Mouse (Mus musculus) T-helper 1 cell (primary cell): ENCODE results near the gene Lyl1.

ENCODE experiments used
- in situ Hi-C: fragments of 300-600 bp; cut with MboI, MseI; formaldehyde crosslinking; loops from one replicate; pipeline ENCODE4 v1.15.1; 2025; ENCODE audit warnings: high pct_unique_total_duplicates

Lyl1 gene

DNA sequence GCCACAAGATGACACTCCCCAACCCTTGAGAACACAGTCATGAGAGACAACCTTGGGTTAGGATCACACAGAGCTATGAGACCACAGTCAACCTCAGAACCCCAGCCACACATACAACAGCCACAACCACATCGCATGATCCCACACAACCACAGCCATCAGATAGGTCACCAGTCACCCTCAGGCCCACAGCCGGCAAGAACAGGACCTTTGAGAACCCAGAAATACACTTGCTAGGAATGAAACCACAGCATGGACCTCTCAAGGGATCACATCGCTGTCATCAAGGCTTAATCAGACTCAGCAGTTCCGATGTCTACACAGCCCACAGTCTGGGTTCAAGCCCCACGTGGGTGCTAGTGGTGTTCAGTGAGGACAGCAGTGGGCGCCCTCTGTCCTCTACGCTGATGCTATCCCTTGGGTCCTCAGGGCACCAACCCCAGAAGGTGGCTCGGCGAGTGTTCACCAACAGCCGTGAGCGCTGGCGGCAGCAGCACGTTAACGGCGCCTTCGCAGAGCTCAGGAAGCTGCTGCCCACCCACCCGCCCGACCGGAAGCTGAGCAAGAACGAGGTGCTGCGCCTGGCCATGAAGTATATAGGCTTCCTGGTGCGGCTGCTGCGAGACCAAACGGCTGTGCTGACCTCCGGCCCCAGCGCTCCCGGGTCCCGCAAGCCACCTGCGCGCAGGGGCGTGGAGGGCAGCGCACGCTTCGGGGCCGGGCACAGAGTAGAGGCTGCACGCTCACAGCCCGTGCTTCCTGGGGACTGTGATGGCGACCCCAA lies 2.4 kb downstream of the Lyl1 start:
- in situ Hi-C loops: no loop called here

DNA sequence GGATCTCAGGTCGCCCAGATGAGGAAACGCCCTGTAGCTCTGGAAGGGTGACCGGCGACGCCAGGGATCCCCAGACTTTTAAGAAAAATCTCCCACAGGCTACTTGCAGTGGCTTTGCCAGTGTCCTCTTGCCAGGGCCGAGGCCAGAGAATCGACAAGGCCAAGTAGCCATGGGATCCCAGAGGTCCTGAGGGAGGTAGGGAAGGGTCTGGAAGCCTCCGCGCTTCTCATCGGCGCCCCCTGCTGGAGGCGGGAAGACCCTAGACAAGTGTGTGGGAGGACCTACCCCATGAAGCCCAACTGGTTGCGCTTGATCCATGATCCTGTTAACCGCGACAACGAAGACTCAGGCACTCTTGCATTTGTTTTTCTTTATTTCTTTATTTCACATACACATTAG lies 3.1 kb downstream of the Lyl1 start:
- in situ Hi-C loops: no loop called here

DNA sequence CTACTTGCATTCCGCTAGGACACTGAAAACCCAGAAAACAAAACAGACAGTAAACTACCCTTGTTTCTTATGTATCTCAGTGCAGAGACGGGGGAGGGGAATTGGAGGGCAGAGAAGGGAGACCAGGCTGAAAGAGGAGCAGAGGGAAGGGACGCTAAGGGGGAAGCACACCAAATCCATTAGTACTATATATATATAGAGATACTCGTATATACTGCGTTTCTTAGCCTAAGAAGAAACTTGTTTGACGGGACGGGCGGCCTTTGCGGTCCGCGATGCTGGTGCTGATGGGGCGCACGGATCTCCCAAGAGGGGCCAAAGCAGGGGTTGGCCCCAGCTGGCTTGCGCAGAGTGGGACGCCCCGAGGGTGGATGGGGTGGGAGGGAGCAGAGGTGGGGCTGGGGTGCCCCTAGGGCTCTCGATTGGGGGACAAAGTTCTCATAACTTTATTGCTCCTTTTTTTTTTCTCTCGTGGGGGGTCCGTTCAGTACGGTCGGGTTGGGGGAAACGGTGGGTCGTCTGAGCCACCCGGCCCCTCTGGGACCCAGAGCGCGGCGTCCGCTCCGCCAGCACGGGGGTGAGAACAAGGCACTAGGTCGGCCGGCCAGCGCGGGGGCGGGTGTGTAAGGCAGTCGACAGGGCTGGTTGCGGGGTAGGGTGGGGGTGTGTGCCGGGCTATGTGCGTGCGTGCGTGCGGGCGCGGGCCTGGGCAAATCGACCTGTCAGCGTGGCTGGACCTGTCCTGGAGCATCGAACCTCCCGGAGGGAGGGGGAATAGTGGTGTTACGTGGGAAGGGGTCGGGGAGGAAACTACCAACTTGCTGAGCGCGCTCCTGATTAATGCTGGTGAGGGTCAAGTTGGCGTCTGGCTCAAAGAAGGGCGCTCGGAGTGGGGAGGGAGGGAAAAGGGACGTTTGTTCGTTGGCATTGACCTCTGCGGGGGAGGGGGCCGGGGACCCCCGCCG lies 3.9 kb downstream of the Lyl1 start:
- in situ Hi-C loops: no loop called here

DNA sequence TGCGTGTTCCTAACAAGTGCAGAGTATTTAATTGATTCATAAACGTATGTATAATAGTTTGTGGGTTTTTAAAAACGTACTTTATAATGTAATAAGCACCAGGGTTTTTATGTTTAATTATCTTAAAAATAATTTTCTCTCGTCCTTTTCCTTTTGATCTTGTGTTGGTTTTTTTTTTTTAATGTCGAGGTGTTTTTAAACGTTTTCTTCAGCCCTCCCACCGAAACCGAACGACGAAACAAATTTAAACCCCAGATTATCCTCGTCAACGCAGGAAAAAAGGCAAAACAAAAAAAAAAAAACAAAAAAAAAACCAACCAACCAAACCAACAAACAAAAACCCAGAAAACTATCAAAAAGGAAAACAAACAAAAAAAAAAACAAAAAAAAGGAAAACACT lies 4.7 kb downstream of the Lyl1 start:
- in situ Hi-C loops: no loop called here

DNA sequence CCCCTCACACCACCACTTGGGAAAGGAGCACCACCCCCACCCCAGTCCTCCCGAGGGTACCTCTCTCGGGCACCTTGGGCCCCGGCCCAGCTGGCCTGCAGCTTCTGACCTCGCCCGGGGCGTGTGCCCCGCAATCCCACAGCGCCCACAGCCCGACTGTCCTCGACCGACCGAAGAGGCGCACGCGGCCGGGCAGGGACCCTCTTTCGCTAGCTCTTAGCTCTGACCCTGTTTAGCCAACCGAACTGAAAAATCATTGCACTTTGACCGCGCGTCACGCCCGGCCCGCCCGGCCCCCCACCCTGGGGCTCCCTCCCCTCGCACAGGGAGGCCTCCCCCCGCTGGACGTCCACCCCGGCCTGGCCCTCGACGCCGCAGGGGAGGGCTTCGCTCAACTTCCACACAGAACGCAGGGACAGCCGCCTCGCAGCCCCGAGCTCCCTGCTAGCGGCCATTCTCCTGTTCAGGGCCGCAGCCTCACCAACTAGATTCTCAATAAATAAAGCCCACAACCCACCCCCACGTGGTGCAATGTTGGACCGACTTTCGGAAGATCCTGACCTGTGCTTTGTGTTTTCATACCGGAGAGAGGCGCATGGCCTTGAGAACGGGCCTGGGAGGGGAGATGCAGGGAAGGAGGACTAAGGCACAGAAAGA lies 5.5 kb downstream of the Lyl1 start:
- in situ Hi-C loops: no loop called here

DNA sequence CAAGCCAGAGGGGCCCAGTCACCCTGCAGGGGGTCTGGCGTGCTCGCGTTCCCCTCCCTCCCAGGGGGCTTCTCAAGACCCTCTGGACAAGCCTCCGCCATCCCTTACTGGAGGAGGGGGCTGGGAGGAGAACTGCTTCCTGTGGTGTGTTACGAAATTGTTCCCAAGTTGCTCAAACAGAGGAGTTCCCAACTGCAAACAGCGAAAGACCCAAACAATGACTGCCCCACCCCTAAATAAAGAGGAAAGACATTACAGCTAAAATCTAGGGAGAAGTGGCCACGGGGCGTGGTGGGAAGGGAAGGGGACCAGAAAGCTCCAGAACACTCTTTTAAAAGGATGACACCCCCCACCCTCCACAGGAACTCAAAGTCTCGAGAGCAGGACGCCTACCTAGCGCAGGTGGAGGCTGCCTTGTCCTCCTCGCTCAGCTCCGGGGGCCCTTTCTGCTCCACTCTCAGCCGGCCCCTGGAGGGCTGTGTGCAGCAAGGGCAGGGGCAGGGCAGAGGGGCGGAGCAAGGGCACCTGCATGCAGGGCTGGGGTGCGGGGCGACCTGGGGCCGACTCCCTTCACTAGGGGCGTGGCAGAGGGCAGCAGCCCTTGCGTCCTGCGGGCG lies 6.1 kb downstream of the Lyl1 start:
- in situ Hi-C loops: no loop called here

DNA sequence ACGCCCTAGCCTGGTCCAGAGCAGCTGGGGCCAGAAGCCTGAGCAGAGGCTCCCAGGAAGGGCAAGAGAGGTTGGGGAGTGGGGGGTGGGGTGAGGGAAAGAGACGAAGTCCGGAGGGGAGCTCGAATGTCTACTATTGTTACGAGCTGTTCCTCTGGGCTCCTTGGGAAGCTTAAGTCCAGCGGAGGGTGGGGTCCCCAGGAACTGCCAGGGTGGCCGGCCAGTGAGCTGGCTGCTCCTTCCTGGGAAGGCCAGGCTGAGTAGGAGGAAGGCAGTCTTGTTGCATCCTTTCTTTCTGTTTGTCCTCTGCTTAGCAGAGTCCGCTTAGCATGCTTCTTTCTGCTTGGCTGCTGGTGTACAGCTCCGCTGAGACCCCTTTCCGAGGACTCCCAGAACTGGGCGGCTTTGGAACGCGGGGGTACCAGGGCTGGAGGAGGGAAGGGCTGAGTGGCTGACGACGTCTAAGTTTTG lies 6.8 kb downstream of the Lyl1 start:
- in situ Hi-C loops: no loop called here

DNA sequence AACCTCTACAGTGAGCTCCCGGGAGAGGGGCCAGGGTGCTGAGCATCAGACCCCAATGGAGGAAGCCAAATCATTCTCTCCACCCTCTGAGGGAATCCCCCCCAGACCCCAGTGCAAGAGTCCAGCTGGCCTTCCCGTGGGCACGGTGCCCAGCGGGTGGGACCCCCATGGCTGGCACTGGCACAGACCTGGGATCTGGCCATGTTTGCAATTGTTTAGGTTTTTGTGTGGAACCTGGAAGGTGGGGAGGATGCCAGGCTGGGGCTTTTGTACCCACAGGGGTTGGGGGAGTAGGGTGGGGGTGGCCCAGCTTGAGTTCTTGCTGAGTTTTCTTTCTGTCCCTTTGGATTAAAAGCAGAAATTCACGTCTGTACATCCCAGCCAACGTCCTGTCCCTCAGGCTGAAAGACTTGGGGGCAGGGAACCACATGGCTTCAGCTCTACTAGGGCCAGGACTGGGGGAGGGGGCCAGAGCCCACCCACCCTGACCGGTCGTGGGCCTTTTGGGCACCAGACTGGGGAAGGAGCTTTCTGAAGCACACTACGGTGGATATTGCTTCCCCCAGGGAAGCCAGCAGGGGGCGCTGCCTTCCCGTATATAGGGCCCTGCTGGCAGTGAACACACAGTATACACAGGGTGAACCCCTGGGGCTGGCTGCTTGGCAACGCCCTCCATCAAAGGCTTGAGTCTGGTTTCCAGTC lies 7.7 kb downstream of the Lyl1 start:
- in situ Hi-C loops: no loop called here

DNA sequence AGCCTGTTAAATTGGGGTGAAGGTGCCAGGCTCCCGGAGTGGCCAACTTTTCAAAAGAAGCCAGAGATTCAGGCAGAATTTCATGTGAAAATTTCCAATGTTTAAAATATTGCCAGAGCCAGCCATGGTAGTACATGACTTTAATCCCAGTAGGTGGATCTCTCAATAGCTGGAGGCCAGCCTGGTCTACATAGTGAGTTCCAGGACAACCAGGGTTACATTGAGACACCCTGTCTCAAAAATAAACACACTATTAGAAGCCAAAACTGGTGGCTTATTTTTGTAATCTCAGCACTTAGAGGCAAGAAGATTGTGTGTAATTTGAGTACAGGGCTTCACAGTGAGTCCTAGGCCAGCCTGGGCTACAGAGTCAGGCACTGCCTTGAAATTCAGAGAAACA lies 8.7 kb downstream of the Lyl1 start:
- in situ Hi-C loops: loop anchor here (5.0 kb wide), 1 partner anchor 102 kb away; no protein-coding TSS in a partner anchor

DNA sequence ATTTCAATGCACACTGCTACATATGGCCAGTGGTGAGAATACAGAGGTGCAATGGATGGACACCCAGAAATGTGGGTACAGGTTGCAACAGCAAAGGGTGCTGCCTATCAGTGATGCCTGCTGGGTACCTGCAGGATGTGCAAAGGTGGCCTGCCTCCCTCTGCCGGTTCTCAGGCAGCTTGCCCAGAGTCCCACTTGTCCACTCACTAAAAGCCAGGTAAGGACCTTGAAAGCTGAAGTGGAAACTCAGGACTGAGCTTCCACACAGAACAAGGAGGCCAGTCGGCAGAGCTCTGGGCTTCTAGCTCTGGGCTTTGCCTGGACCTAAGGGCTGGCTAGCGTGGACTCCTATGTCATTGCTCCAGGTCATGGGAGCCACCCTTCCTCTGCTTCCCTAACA lies 10.1 kb downstream of the Lyl1 start:
- in situ Hi-C loops: loop anchor here (5.0 kb wide), 1 partner anchor 101 kb away; no protein-coding TSS in a partner anchor

DNA sequence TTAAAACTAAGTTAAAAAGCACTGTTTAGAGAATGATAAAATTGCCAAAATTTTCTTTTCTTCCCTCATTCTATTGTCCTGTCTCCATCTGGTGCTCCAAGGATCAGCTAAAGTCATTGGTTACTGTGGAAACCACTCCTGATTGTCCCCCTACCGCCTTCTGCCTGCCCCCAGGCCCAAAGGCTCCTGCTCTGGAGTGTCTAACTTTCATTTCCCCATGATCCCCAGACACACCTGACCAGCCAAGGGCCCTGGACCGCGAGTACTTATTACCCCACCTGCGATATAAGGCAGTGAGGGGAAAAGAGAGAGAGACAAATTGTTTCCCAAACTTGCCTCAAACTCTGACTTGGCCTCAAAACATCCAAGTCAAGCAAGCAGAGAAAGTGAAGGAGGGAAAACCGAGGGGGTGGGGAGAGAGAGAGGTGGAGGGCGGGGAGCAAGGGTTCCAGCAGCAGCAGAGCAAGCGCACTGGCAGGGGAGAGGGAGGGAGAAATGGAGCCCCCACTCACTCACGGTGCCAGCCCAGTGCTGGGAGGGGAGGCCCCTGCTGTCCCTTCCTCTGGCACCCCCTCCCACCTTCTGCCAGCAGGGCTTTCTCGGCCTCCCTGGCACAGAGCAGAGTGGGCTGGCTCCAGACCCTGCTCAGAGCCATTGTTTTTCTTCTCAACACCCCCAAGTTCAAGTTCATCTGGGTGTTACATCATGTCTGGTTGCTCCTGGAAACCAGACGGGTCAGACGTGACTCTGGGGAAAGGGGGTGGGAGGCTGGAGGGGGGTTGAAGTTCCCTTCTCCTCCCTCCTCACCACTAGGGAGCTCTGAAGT lies 10.9 kb downstream of the Lyl1 start:
- in situ Hi-C loops: loop anchor here (5.0 kb wide), 1 partner anchor 100 kb away; no protein-coding TSS in a partner anchor

DNA sequence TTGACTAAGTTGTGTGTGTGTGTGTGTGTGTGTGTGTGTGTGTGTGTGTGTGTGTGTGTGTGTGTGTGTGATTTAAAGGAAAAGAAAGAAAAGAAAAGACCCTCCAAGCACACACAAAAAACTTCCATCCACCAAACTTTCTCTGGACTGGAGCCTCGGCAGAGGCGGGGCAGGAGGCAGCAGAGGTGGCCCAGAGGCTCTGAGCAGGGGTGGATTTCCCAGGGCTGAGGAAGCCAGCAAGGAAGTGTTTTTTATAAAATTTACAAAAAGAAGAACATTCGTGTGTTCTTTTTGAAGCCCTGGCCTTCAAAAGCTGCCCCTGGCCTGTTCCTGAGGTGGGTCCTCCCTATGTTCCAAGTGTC lies 11.5 kb downstream of the Lyl1 start:
- in situ Hi-C loops: loop anchor here (5.0 kb wide), 1 partner anchor 100 kb away; no protein-coding TSS in a partner anchor

DNA sequence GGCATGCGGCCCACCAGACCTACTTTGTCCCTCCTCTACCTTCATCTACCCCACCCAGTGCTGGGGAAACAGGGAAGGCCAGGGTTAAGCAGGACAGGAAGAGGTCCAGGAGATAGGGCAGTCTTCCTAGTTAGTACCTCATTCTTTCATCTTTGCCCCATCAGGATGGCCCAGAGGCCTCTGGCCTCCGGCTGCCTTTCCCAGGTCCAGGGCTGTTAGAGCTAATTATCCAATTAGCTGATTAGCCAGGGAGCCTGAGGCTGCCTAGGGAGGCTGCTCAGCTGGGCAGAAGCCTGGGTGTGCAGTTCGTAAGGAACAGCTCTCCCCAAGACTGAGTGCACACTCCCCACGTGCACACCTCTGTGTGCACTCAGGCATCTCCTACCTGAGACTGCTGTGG lies 12.1 kb downstream of the Lyl1 start:
- in situ Hi-C loops: loop anchor here (5.0 kb wide), 1 partner anchor 99 kb away; no protein-coding TSS in a partner anchor

DNA sequence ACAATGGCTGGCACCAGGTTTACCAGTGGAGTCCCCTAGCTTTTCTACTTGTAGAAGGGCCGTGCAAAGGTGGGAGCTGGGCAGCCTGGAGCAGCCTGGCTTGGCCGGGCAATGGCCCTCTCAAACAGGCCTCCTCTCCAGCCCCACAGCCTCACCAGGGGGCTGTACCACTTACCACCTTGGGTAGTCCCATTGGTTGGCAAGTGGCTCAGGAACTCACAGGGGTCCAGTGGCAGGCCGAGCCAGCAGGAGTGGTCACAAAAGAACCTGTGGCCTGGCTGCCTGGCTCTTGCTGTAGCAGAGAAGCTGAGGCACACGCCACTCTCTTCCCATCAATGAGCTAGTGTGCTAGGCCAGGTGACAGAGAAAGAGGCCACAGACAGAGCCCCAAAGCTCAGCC lies 12.9 kb downstream of the Lyl1 start:
- in situ Hi-C loops: loop anchor here (5.0 kb wide), 1 partner anchor 98 kb away; no protein-coding TSS in a partner anchor

DNA sequence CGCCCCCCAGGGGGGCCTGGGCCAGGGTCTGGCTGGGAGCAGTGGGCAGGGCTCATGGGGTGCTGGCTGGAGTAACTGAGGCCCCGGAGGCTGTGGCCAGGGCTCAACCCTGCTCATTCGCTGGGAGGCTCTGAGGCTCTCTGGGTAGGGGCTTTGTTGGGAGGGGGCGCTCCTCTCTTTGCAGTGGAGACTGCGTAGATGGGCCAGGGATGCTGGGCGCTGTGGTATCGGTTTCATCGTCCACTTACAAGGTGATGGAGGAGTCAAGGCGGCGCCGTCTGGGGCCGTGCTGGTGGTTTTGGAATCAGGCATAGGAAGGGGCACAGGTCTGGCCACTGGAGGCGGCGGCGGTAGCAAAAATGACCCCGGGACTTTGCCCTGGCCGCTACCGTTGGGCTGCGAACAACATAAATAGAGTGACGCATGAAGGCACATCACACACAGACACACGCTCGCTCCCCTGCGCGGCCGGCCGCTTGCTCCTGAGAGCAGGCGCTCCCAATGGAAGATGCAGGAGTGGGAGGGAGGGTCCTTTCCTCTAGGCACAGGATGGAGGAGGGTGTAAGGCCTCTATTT lies 14.7 kb downstream of the Lyl1 start:
- in situ Hi-C loops: no loop called here

DNA sequence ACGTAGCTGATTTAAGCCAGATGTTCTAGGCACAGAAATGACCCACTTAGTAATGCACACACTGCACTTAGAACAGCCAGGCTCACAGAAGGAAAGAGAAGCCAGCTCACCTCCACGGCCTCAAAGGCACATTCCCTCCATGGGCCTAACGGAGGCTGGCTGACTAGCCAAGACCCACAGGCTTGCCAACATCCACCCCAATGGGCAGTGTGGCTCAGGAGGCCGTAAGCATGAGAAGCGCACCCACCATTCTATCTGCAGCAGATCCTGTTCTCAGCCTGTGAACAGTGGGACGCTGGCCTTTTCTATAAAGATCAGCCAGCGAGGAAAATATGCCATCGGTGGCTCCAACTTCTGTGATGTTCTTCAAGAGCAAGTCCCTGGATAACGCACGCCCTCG lies 15.5 kb downstream of the Lyl1 start:
- in situ Hi-C loops: no loop called here

DNA sequence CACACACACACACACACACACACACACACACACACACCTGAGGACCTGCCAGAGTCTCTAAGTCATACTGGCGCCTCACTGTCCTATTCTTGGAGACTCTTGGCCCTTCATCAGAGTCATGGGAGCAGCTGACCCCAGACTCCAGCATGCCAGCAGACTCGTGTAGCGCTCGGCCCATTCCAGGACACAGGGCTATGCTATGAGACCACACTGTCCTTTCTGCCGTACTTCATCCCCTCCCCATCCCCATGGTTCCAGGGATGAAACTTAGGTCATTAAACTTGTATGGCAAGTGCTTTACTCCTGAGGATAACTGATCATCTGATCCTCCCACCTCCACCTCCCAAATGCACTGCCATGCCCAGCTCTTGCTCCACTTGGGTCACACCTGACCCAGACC lies 17.2 kb downstream of the Lyl1 start:
- in situ Hi-C loops: no loop called here

DNA sequence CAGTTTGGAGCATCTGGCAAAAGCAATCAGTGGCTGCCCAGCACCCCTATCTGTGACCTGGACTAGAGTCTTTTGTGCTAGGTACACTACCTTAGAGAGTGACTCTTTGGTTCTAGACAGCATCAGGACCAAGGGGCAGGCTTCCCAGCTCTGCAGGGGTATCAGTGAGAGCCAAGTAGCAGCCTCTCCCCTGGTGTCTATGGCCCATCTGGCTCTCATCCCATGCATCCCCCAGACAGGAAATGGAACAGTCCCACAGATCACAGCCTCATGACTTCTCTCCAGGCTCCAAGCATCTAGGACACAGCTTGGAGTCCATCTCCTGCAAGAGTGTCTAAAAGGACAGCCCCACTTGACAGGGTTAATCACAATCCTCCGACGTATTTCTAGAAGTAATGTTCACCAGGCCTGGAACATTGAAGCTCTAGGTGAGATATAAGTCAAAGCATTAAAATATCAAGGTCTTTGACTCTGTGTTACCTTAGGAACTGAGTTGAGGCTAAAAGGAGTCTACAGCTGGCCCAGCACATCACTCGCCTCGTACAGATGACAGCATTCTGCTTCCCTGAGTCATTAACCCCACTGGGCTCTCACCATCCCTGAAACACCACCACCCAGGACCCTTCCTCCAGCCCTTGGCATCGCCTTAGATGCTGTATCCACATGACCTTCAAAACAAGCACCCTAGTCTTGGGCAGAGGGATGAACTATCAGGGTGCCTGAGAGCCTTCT lies 17.9 kb downstream of the Lyl1 start:
- in situ Hi-C loops: no loop called here

DNA sequence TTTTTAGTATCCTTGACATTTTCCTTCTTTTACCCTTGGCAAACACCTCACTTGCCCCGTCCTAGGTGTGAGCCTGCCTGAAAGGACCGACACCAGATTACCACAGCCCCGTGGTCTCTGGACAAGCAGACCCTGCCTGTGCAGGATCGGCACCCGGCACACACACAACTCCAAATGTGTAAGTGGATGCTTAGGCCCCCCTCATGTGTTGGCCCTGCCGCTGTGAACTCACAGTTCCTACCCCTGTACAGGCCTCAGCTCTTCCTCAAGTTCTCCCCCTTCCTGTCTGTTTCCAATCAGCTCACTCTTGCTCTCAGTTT lies 21.2 kb downstream of the Lyl1 start:
- in situ Hi-C loops: no loop called here
